Mouse (Mus musculus) embryo, embryonic 10.5 days (tissue): Measurements from ENCODE around the gene Ptcd2.

Experiments used
- DNase-seq: peaks from one replicate; pipeline ENCODE4 v3.0.0-alpha.2; 2015; ENCODE audit warnings: low spot score

The Ptcd2 gene

DNA sequence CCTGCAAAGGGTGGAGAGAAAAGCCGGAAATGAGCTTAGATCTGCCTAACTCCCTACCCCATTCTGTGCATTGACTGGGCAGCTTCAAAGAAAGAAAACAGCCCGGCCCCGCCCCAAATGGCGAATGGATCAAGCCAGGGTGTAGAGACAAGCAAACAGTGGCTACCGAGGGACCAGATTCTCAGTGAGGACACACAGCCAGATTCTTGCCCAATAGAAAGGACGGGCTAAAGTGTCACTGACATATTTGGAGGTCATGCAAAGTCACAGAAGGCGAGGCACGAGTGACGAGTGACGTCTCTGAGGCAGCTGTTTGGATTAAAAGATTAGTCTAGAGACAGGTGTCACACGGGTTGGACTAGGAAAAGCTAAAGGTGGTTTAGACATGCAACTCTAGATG lies 40.1 kb downstream of the Ptcd2 start:
- DNase-seq: no peak

DNA sequence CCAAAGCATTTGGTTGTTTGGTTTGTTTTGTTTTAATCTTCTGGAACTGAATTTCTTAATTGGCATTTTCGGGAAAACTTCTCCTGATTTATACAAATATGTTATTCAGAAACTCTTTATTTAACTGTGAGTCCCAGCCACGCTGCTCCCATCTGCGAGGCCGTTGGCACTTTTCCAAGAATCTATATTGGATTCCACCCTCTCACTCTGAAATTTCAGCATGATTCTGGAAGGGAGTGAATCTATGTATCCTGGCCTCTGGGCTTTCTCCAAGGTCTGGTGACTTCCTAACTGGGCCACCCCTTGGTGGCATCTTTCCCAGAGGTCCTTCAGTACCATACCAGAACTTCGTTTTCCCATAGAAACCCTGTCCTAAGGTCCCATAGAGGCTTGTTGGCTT lies 40.7 kb downstream of the Ptcd2 start:
- DNase-seq: no peak

DNA sequence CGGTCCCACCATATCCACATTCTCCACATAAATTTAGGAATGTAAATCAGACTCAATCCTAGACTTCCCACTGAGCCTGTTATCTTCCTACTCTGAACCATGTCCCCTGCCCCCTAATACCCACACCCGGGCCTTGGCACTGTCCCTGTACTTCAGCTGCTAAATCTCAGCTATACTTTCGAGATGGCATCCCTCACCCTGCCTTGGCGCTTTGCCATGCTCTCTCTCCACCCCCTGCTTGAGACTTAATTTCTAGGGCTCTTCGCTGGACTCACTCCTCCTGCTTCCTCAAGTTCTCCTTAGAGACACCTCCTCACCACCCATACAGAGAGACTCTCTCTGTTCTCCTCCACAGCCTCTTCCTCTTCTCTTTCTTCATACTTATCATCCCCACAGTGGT lies 44.6 kb downstream of the Ptcd2 start:
- DNase-seq: no peak

DNA sequence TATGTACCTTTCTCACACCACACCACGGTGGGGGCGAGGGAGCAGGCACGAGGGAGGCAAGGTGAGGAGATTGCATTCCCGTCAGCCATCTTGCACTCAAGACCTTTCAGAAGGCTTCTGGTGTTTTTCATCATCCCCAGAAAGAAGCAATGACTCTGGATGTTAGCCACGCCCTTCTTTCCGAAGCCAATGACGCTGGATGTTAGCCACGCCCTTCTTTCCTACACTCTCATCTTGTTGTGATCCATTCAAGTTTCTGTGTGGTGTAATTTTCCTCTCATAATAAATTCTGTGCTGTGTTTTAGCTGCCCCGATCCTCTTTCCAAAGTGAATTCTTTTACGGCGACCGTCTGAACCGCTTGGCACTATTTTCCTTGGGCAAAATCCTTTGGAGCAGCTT lies 50.3 kb downstream of the Ptcd2 start:
- no peak for DNase-seq

DNA sequence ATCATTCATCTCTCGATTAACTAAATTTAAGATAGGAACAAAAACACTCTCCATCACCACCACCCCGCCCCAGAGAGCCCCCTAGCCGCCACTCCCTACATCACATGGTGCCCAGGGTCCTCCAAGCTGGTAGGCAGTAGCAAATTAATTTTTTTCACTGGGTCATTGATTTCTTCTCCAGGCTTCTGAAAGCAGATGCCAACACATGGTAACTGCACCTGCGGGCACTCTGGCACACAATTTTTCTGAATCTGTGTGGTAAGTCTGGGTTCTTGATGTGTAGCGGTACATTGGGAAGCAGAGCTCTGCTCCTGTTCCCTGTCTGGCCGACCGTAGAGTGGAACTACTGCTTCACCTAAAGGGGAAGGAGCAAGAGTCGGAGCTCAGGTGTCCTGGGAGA lies 53.7 kb downstream of the Ptcd2 start:
- no peak for DNase-seq

DNA sequence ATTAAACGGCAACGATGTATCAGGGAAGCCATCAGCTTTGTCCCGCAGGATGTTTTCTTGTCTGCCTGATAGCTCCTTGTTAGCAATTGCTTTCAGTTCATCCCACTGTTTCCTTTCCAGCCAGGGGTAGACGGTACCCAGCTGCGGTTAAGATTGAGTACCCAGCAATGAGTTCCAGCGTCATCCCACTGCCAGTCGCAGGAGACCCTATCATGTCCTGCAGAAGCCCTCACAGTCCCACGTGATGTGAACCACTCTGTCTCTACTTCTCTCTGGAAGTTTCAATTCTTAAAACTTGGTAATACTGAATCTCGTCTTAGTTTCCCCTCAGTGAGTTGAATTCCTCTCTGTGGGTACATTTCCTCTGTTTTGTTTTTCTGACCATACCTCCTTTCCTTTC lies 56.7 kb downstream of the Ptcd2 start:
- no peak for DNase-seq

DNA sequence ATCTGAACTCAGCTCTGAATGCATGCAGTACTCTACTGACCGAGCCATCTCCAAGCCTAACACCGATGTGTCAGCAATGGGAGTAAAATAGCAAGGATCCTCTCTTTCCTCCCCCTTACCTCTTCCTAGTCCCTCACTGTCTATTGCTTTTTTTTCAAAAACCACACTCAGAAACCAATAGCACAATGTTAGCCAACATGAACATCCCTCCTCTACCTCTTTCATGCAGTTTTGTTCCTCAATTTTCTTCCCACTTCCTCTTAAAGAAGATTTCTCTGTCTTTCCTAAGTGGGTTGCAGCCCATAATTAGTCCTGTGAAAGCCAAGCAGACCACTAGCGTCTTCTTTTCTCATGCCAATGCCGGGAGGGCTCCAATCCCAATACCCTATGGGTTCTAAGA lies 57.3 kb downstream of the Ptcd2 start:
- DNase-seq: no peak

DNA sequence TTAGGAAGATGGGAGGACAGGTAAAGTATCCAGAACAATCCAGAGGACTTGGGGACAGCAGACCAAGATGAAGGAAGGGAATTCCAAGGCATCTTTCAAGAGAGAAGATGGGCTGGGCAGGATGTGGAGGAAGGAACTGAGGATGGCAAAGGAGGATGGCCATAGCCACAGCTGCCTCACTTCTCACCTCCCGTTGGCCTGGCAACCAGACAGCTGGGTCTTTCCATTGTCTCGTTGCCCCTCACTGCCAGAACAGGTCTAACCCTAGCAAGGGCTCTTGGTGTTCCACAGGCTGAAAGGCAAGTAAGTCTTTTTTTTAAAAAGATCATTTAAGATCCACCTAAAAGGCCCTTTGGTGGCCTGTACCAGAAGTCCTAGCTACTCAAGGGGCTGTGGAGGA lies 59.3 kb downstream of the Ptcd2 start:
- DNase-seq: no peak

DNA sequence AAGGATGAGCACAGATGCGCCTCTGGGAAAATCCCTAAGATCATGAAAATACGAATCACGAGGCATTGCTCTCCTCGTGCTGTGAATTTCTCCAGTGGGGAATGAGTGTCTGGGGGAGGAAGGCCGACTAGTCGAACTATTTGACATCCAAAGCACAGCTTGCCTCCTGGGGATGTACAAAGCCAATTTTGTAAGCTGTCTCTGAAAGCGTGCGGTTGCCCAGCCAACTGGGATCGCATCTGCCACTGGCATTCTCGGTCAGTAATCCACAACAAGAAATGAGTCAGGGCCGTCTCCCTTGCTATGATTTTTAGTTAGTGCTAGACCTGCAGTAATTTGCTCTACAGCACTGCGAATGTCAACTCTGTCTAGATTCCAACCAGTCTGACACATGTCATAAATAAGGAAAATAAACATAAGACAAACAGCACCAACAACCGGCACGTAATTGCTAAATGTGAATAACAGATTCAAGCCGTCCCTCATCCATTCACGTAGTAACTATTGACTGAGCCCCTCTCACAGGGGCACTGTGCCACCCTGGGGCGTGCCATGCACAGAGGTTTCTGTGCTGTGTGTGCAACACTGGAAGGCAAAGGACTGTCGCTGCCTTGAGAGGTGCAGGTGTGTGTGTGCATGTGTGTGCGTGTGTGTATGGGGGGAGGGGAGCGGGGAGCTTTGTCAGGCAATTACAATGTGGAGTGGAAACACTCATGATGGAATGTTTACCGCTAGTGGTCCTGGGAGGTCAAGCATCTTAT lies 59.9 kb downstream of the Ptcd2 start:
- DNase-seq: peak; percentile 12

DNA sequence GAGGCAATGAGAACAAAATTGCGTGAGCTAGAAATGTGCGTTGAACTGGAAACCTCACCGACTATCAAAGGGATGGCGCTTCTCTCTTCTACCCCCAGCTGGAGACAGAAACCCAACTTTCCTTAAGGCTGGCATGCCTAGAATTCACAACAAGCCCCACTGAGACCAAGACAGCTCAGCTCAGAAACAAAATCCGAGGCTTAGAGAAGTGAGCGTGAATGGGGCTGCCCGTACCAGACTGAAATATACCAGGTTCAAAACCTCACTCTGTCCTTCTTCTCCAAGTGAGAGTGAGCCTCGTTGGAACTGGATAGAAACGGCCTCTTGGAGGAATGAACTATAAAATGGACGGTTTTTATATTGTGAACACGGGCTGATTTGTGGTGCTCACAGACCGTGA lies 60.6 kb downstream of the Ptcd2 start:
- DNase-seq: no peak

DNA sequence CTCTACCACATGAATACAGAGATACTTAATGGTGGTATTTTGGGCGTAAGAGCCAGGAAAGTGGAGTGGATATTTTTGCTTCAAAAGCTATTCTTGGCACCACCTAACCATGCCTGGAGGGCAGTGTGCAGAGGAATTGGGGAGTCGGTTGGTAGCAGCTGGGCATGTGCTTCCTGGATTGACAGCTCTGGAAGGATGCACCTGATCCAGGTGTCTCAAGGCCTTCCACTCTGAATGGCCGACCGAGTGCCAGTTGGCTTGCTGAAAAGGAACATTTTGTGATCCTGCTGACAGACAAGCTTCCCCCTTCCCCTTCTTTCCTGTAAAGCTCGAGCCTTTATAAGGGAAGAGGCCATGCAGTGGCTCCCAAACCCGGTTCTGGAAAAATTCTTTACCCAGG lies 61.5 kb downstream of the Ptcd2 start:
- no peak for DNase-seq

DNA sequence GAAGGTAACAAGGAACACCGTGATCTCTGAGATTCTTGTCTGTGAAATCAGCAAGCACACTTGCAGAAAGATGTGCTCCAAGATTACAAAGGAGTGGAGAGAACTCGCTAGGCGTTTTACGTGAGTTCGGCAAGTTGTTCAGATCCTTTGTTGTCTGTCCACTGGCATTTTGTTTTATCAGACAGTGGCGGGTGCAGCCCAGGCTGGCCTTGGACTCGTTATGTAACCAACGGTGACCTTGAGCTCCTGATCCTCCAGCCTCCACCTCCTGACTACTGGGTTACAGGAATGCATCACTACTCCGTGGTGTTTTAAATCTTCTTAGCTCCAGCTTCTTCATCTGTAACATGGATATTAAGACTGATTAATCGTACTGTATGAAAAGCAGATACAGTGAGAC lies 65.2 kb downstream of the Ptcd2 start:
- no peak for DNase-seq

DNA sequence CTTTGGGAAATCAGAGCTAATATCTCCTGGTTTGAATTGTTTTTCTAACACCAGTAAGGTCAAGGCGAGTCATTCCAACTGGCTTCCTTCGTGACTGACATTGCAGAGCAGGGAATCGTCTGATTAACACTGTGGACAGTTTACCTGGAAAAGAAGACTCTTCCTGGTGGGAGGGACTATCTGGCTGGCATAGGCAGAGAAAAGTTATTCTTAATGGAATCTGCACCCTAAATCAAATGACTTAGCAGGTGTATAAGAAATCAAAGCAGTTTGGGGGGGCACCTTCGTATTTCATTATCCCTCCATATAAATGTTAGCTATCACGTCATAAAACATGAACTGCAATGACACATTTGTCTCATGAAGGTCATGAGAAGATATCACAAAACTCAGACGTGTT lies 66.0 kb downstream of the Ptcd2 start:
- DNase-seq: no peak

DNA sequence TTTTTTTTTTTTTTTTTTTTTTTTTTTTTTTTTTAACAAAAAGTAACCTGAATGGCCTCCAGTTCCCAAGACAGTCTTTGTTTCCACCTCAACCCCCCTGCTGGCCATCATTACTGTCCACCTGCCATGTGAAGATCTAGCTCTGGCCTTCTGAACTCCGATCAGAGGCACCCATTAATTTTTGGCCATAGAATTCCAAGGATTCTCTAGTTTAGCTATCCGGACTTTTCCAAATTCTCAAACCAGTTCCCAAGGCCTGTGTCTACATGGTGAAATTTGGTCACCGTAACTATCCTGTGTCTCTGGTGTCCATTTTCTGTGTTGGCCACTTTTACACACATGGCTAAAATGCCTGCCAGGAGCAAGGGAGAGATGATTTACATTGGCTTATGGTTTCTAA lies 67.0 kb downstream of the Ptcd2 start:
- DNase-seq: no peak

DNA sequence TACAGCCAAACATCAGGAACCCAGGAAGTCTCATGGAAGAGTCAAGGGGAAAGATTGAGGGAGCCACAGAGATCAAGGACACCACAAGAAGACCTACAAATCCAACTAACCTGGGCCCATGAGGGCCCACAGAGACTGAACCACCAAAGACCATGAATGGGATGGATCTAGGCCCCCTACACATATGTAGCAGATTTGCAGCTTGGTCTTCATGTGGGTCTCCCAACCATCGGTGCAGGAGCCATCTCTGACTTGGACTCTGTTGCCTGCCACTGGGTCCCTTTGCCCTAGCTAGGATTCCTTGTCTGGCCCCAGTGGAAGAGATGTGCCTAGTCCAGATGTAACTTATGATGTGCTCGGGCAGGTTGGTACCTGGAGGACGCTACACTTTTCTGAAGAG lies 72.5 kb downstream of the Ptcd2 start:
- DNase-seq: no peak
